ENCODE assay signal across 9 mouse cellular contexts in genomic region chr7:126883731-126884181, GRCm38 (mm10). TPM values are rescaled to one million over a fixed set of nuclear protein-coding genes. Genes with fewer than 3 reads are reported as not detected.
DNase-seq lines count a peak whose midpoint lies in the region; ATAC-seq lines count a peak whose summit lies in the region.
"Had no signal": no experiment of that assay in that cellular context is flagged by ENCODE, and none has a peak within 500 bp of the region (broad histone marks: within the 10 kb centered on the region; RNA-seq: fewer than 3 reads in every experiment).

No protein-coding gene starts in this region.

- H3K36me3 ChIP-seq in heart, embryonic 10.5 days = peaks cover 19% of the 10 kb centered on the region
- peaks cover 25% of the 10 kb centered on the region for H3K36me3 ChIP-seq in forebrain, embryonic 13.5 days (ENCODE audit: poor library complexity, severe bottlenecking)

- H3K9ac ChIP-seq in forebrain, embryonic 13.5 days = peak overlapping the region; percentile 85

- peak overlapping the region; percentile 93 for H3K27ac ChIP-seq in heart, embryonic 10.5 days
- H3K27ac ChIP-seq in forebrain, embryonic 13.5 days = peak overlapping the region; percentile 92

- 0% methylated on average over 15 of the region's 15 CpGs for WGBS in heart, embryonic 10.5 days
- 1% methylated on average over 15 of the region's 15 CpGs for WGBS in forebrain, embryonic 13.5 days

- H3K27me3 ChIP-seq in heart, embryonic 10.5 days (ENCODE audit: insufficient read depth, poor library complexity, severe bottlenecking) = no peaks in the 10 kb centered on the region
- H3K27me3 ChIP-seq in forebrain, embryonic 13.5 days = no peaks in the 10 kb centered on the region

- ATAC-seq in forebrain, embryonic 13.5 days = no peak
- 0 out of 2 replicates have a peak, but pooled peaks have one; percentile 4 for ATAC-seq in monocyte, adult 5-6 weeks (replicated peaks; ENCODE audit: insufficient number of reproducible peaks, low FRiP score, low TSS enrichment, poor library complexity, severe bottlenecking)
- ATAC-seq in activated CD4-positive, CD25-positive, alpha-beta regulatory T cell, adult 4 months = no peak

- H3K4me2 ChIP-seq in forebrain, embryonic 13.5 days = peak overlapping the region; percentile 91

- H3K4me3 ChIP-seq in heart, embryonic 10.5 days = peak overlapping the region; percentile 80
- H3K4me3 ChIP-seq in forebrain, embryonic 13.5 days = peak overlapping the region; percentile 66

- H3K9me3 ChIP-seq in heart, embryonic 10.5 days = no peaks in the 10 kb centered on the region
- H3K9me3 ChIP-seq in forebrain, embryonic 13.5 days (replicated peaks) = no peaks in the 10 kb centered on the region

- DNase-seq in heart, embryonic 10.5 days (ENCODE audit: low spot score) = no peak
- no peak for DNase-seq in heart, postnatal 4 days
- peak; percentile 20 for DNase-seq in Muller cell, postnatal 12 days (ENCODE audit: inconsistent ontology term)
- peak; percentile 43 for DNase-seq in kidney, postnatal 14 days
- no peak for DNase-seq in left cerebral cortex, adult 18-20 months (ENCODE audit: low spot score in 2 of 2)

- peaks cover 30% of the 10 kb centered on the region for H3K4me1 ChIP-seq in heart, embryonic 10.5 days
- peaks cover 41% of the 10 kb centered on the region for H3K4me1 ChIP-seq in forebrain, embryonic 13.5 days

RNA-seq across cellular contexts. Expression of gene Taok2, which starts 0.7 kb away (rescaled TPM):
- 33.2 and 39.2 TPM in 2 replicates for polyA plus RNA-seq in heart, embryonic 10.5 days (2016; fragmentation: Nextera tagmentation; extraction: Ambion mirVana)
- 10 to 100 TPM; 65.0 to 66.5 TPM for total RNA-seq in heart, postnatal 4 days (2021)
- polyA plus RNA-seq in forebrain, embryonic 13.5 days (2015; fragmentation: Nextera tagmentation; extraction: Ambion mirVana) = 51.9 and 60.0 TPM in 2 replicates
- 37.9 to 49.8 TPM (median 38.3 TPM) in 3 replicates for total RNA-seq in monocyte, adult 5-6 weeks (2017)
- 10 to 100 TPM; 16.8 to 19.5 TPM for polyA plus RNA-seq in activated CD4-positive, CD25-positive, alpha-beta regulatory T cell, adult 4 months (2017; shearing (Covaris generic))
- 100 to 1,000 TPM; 150 to 163 TPM for total RNA-seq in left cerebral cortex, adult 18-20 months (2021)

RNA-seq across cellular contexts. Expression of gene Ino80e, which starts 21.6 kb away (rescaled TPM):
- polyA plus RNA-seq in heart, embryonic 10.5 days (2016; fragmentation: Nextera tagmentation; extraction: Ambion mirVana) = 79.1 and 92.0 TPM in 2 replicates
- 10 to 100 TPM; 33.5 to 34.1 TPM for total RNA-seq in heart, postnatal 4 days (2021)
- 94.9 and 96.2 TPM in 2 replicates for polyA plus RNA-seq in forebrain, embryonic 13.5 days (2015; fragmentation: Nextera tagmentation; extraction: Ambion mirVana)
- 19.2 to 46.1 TPM (median 34.5 TPM) in 3 replicates for total RNA-seq in monocyte, adult 5-6 weeks (2017)
- 10 to 100 TPM; 54.8 to 82.2 TPM for polyA plus RNA-seq in activated CD4-positive, CD25-positive, alpha-beta regulatory T cell, adult 4 months (2017; shearing (Covaris generic))
- total RNA-seq in left cerebral cortex, adult 18-20 months (2021) = 10 to 100 TPM; 54.0 to 54.6 TPM

RNA-seq across cellular contexts. Expression of gene Hirip3, which starts 22.0 kb away (rescaled TPM):
- 31.1 and 35.0 TPM in 2 replicates for polyA plus RNA-seq in heart, embryonic 10.5 days (2016; fragmentation: Nextera tagmentation; extraction: Ambion mirVana)
- 10 to 100 TPM; 22.8 to 26.1 TPM for total RNA-seq in heart, postnatal 4 days (2021)
- polyA plus RNA-seq in forebrain, embryonic 13.5 days (2015; fragmentation: Nextera tagmentation; extraction: Ambion mirVana) = 47.7 and 49.1 TPM in 2 replicates
- 11.0 to 39.0 TPM (median 11.8 TPM) in 3 replicates for total RNA-seq in monocyte, adult 5-6 weeks (2017)
- polyA plus RNA-seq in activated CD4-positive, CD25-positive, alpha-beta regulatory T cell, adult 4 months (2017; shearing (Covaris generic)) = 10 to 100 TPM; 10.5 to 18.4 TPM
- total RNA-seq in left cerebral cortex, adult 18-20 months (2021) = 10 to 100 TPM; 29.0 to 31.9 TPM

RNA-seq across cellular contexts. Expression of gene Doc2a, which starts 36.5 kb away (rescaled TPM):
- polyA plus RNA-seq in heart, embryonic 10.5 days (2016; fragmentation: Nextera tagmentation; extraction: Ambion mirVana) = 0.28 and 0.64 TPM in 2 replicates
- total RNA-seq in heart, postnatal 4 days (2021) = not detected
- polyA plus RNA-seq in forebrain, embryonic 13.5 days (2015; fragmentation: Nextera tagmentation; extraction: Ambion mirVana) = 4.1 and 4.2 TPM in 2 replicates
- not detected in 3 replicates for total RNA-seq in monocyte, adult 5-6 weeks (2017)
- not detected for polyA plus RNA-seq in activated CD4-positive, CD25-positive, alpha-beta regulatory T cell, adult 4 months (2017; shearing (Covaris generic))
- 10 to 100 TPM; 55.8 to 56.1 TPM for total RNA-seq in left cerebral cortex, adult 18-20 months (2021)
- total RNA-seq: neutrophil, adult 5-6 weeks had no signal

RNA-seq across cellular contexts. Expression of gene Tmem219, which starts 39.0 kb away (rescaled TPM):
- 18.6 and 20.7 TPM in 2 replicates for polyA plus RNA-seq in heart, embryonic 10.5 days (2016; fragmentation: Nextera tagmentation; extraction: Ambion mirVana)
- total RNA-seq in heart, postnatal 4 days (2021) = 10 to 100 TPM; 12.9 to 14.7 TPM
- 30.5 and 35.3 TPM in 2 replicates for polyA plus RNA-seq in forebrain, embryonic 13.5 days (2015; fragmentation: Nextera tagmentation; extraction: Ambion mirVana)
- 37.3 to 57.4 TPM (median 43.2 TPM) in 3 replicates for total RNA-seq in monocyte, adult 5-6 weeks (2017)
- polyA plus RNA-seq in activated CD4-positive, CD25-positive, alpha-beta regulatory T cell, adult 4 months (2017; shearing (Covaris generic)) = 10 to 100 TPM; 43.7 to 56.1 TPM
- total RNA-seq in left cerebral cortex, adult 18-20 months (2021) = 10 to 100 TPM; 19.6 to 23.3 TPM

Comparison
In these comparisons a context has a peak if more than half of its experiments do, and no peak if none do; other contexts are left out.
1. DNase-seq: peak in Muller cell, postnatal 12 days (single experiment) and kidney, postnatal 14 days (single experiment); none in heart, embryonic 10.5 days (single experiment), heart, postnatal 4 days (single experiment) and left cerebral cortex, adult 18-20 months (0 of 2).